In genomic region chr8:119423631-119424141, GRCm38 (mm10) we compare ENCODE assay signal across 7 mouse cellular contexts. TPM values are rescaled to one million over a fixed set of nuclear protein-coding genes. Genes with fewer than 3 reads are reported as not detected.
DNase-seq lines count a peak whose midpoint lies in the region; ATAC-seq and TF ChIP-seq lines count a peak whose summit lies in the region.

No protein-coding gene starts in this region.

- no peak overlapping the region for H3K9ac ChIP-seq in CH12.LX (ENCODE audit: insufficient read depth, low read depth)
- no peak overlapping the region for H3K9ac ChIP-seq in liver, embryonic 14.5 days (replicated peaks)

- dilution Hi-C loops in CH12.LX (cut with MboI; ENCODE audit: extremely low pct_ligation_motif_present, extremely low pct_unique_long_range_greater_than_20kb, low sequenced_read_pairs): no loop called here

- peak overlapping the region in 1 of 3 experiments; percentile 18 for H3K4me3 ChIP-seq in CH12.LX (replicated peaks in 1 of 3; ENCODE audit: low read depth in 2 of 3, low read length in 2 of 3, poor library complexity in 1 of 3)
- H3K4me3 ChIP-seq in liver, embryonic 14.5 days (ENCODE audit: insufficient read depth in 1 of 2, low read depth in 2 of 2, low read length in 2 of 2): 0 out of 4 replicates have a peak overlapping the region, but pooled peaks of 1 of the 2 experiments have one; percentile 1
- no peak overlapping the region; the same call in 1 of the 2 replicates for H3K4me3 ChIP-seq in spleen, adult 2 months (ENCODE audit: extremely low read depth, insufficient read depth, insufficient read length)

- intact Hi-C loops in heart, postnatal 25 days (cut with DNase I): no loop called here

- 20% methylated on average over 9 of the region's 9 CpGs for WGBS in liver, embryonic 14.5 days (ENCODE audit: insufficient replicate concordance)
- 8% methylated on average over 9 of the region's 9 CpGs for WGBS in spleen, adult 2 months

- in situ Hi-C loops in CH12.LX (cut with MboI; ENCODE audit: low pct_ligation_motif_present, low pct_unique_long_range_greater_than_20kb, low sequenced_read_pairs): no loop called here

- TF ChIP-seq EP300 in CH12.LX (IDR thresholded peaks at IDR 0.05; ENCODE audit: low read length): peak; percentile 86
- no peak for TF ChIP-seq EP300 in liver, embryonic 14.5 days (IDR thresholded peaks at IDR 0.05; ENCODE audit: low read depth)

- TF ChIP-seq CTCF in CH12.LX (conservative IDR thresholded peaks at IDR 0.05 in 1 of 2, IDR thresholded peaks at IDR 0.05 in 1 of 2; ENCODE audit: low read depth in 2 of 2, low read length in 2 of 2): no peak
- TF ChIP-seq CTCF in liver, embryonic 14.5 days (IDR thresholded peaks at IDR 0.05; ENCODE audit: low read depth): no peak
- no peak for TF ChIP-seq CTCF in spleen, adult 2 months (IDR thresholded peaks at IDR 0.05; ENCODE audit: extremely low read depth, insufficient read depth, insufficient read length, insufficient replicate concordance)

- TF ChIP-seq POLR2A in CH12.LX (IDR thresholded peaks at IDR 0.05; ENCODE audit: low read depth, low read length): peak; percentile 31; the same call in 1 of the 2 replicates
- no peak; the same call in 1 of the 2 replicates for TF ChIP-seq POLR2A in spleen, adult 2 months (IDR thresholded peaks at IDR 0.05; ENCODE audit: low read depth, low read length)

- no peaks in the 10 kb centered on the region for H3K27me3 ChIP-seq in CH12.LX (replicated peaks)
- H3K27me3 ChIP-seq in liver, embryonic 14.5 days (ENCODE audit: control insufficient read depth, insufficient read depth, low read length): no peaks in the 10 kb centered on the region
- no peaks in the 10 kb centered on the region for H3K27me3 ChIP-seq in spleen, adult 2 months (ENCODE audit: control insufficient read depth, insufficient read depth, low read length)

- no peaks in the 10 kb centered on the region for H3K9me3 ChIP-seq in CH12.LX (replicated peaks; ENCODE audit: low read length)
- no peaks in the 10 kb centered on the region for H3K9me3 ChIP-seq in liver, embryonic 14.5 days (ENCODE audit: control insufficient read depth, low read length)

- peaks cover 71 to 97% of the 10 kb centered on the region in 2 experiments for H3K4me1 ChIP-seq in CH12.LX (ENCODE audit: control insufficient read depth in 1 of 2, insufficient read depth in 2 of 2)
- peaks cover 0 to 16% of the 10 kb centered on the region in 2 experiments; a peak in 1 of 4 replicates for H3K4me1 ChIP-seq in liver, embryonic 14.5 days (replicated peaks; ENCODE audit: control insufficient read depth in 2 of 2, insufficient read depth in 2 of 2, low read length in 1 of 2)
- peaks cover 67% of the 10 kb centered on the region for H3K4me1 ChIP-seq in spleen, adult 2 months (ENCODE audit: control insufficient read depth, insufficient read depth, insufficient read length)

- no peak for TF ChIP-seq RAD21 in CH12.LX (IDR thresholded peaks at IDR 0.05; ENCODE audit: low read depth, low read length)

- no peaks in the 10 kb centered on the region for H3K36me3 ChIP-seq in CH12.LX (replicated peaks in 1 of 2; ENCODE audit: control insufficient read depth in 1 of 2, insufficient read depth in 1 of 2, low read length in 1 of 2)
- H3K36me3 ChIP-seq in liver, embryonic 14.5 days (replicated peaks; ENCODE audit: control insufficient read depth, insufficient read depth, low read depth): no peaks in the 10 kb centered on the region
- no peaks in the 10 kb centered on the region for H3K36me3 ChIP-seq in spleen, adult 2 months (ENCODE audit: control insufficient read depth, insufficient read depth, low read length)

- no peaks in the 10 kb centered on the region for H3K79me2 ChIP-seq in CH12.LX (replicated peaks; ENCODE audit: control insufficient read depth, extremely low read depth, insufficient read depth, poor library complexity, severe bottlenecking)

- peak overlapping the region; percentile 54 for H3K27ac ChIP-seq in CH12.LX (ENCODE audit: insufficient read depth, low read depth)
- no peak overlapping the region for H3K27ac ChIP-seq in liver, embryonic 14.5 days
- H3K27ac ChIP-seq in spleen, adult 2 months (ENCODE audit: insufficient read depth, low read length): peak overlapping the region; percentile 84

- peak; percentile 94 for DNase-seq in CH12.LX (ENCODE audit: extremely low read depth)
- peak; percentile 69 for DNase-seq in adrenal gland, adult 8-10 months
- peak; percentile 34 for DNase-seq in heart, postnatal 25 days (ENCODE audit: low spot score)
- no peak for DNase-seq in liver, embryonic 14.5 days (ENCODE audit: low read depth in 3 of 3, low spot score in 3 of 3)
- peak; percentile 86 to 97 for DNase-seq in spleen, adult 2 months (ENCODE audit: low read depth in 1 of 2, low spot score in 2 of 2)
- DNase-seq in right cerebral cortex, postnatal 14 days: no peak
- DNase-seq in layer of hippocampus, postnatal 14 days (ENCODE audit: low spot score in 2 of 2): no peak

- peak; percentile 27; the same call in 1 of the 2 replicates for ATAC-seq in liver, embryonic 14.5 days (ENCODE audit: insufficient read depth)

- H3K4me2 ChIP-seq in CH12.LX (ENCODE audit: insufficient read depth, low read depth, poor library complexity, severe bottlenecking): peak overlapping the region; percentile 13; the same call in 1 of the 2 replicates
- H3K4me2 ChIP-seq in liver, embryonic 14.5 days (ENCODE audit: low read depth): peak overlapping the region; percentile 23

TF ChIP-seq in CH12.LX, 34 proteins besides CTCF, POLR2A, EP300 and RAD21 (continues in another document):
- no peak for TF ChIP-seq E2F4 (IDR thresholded peaks at IDR 0.05; ENCODE audit: insufficient replicate concordance, low read depth, low read length)
- peak; percentile 95 for TF ChIP-seq TCF12 (IDR thresholded peaks at IDR 0.05; ENCODE audit: low read depth, low read length)
- peak; percentile 74 for TF ChIP-seq IRF4 (IDR thresholded peaks at IDR 0.05; ENCODE audit: low read depth, low read length)
- 0 out of 2 replicates have a peak, but pooled peaks have one; percentile 26 for TF ChIP-seq RCOR1 (conservative IDR thresholded peaks at IDR 0.05; ENCODE audit: low read depth, low read length)
- TF ChIP-seq MEF2A (IDR thresholded peaks at IDR 0.05; ENCODE audit: borderline replicate concordance, low read depth, low read length): peak; percentile 73
- TF ChIP-seq MAX (IDR thresholded peaks at IDR 0.05; ENCODE audit: low read length): peak; percentile 65
- no peak for TF ChIP-seq GABPA (IDR thresholded peaks at IDR 0.05; ENCODE audit: insufficient replicate concordance, low read depth, low read length)
- peak; percentile 54 for TF ChIP-seq JUND (conservative IDR thresholded peaks at IDR 0.05; ENCODE audit: low read depth, low read length)
- peak; percentile 34; the same call in 1 of the 2 replicates for TF ChIP-seq MAZ (IDR thresholded peaks at IDR 0.05; ENCODE audit: low read depth, low read length)
- TF ChIP-seq NELFE (IDR thresholded peaks at IDR 0.05; ENCODE audit: low read depth, low read length): peak; percentile 40; the same call in 1 of the 2 replicates
- no peak for TF ChIP-seq ZKSCAN1 (IDR thresholded peaks at IDR 0.05; ENCODE audit: borderline replicate concordance, low read depth, low read length)
- TF ChIP-seq ZNF384 (IDR thresholded peaks at IDR 0.05; ENCODE audit: low read depth, low read length): no peak
- no peak; the same call in 1 of the 2 replicates for TF ChIP-seq USF2 (conservative IDR thresholded peaks at IDR 0.05; ENCODE audit: low read depth, low read length)
- peak; percentile 90 for TF ChIP-seq BHLHE40 (IDR thresholded peaks at IDR 0.05; ENCODE audit: low read depth, low read length)
- TF ChIP-seq MYC (IDR thresholded peaks at IDR 0.05; ENCODE audit: low read depth, low read length): peak; percentile 71; the same call in 1 of the 2 replicates
- TF ChIP-seq POLR2AphosphoS2 (IDR thresholded peaks at IDR 0.05; ENCODE audit: low read depth, low read length): no peak
- TF ChIP-seq SIN3A (IDR thresholded peaks at IDR 0.05; ENCODE audit: low read length): peak; percentile 65; the same call in 1 of the 2 replicates
- TF ChIP-seq CHD2 (IDR thresholded peaks at IDR 0.05; ENCODE audit: low read length): peak; percentile 81
- peak; percentile 56; the same call in 1 of the 2 replicates for TF ChIP-seq ZMIZ1 (IDR thresholded peaks at IDR 0.05; ENCODE audit: low read depth, low read length)
- TF ChIP-seq JUN (IDR thresholded peaks at IDR 0.05; ENCODE audit: insufficient read depth, low read depth, low read length): peak; percentile 87

RNA-seq across cellular contexts. Expression of gene Osgin1, which starts 10.2 kb away (rescaled TPM):
- total RNA-seq in CH12.LX (2012; rRNA removed) (0.46 and 0.47 TPM in 2 replicates), CH12.LX (2014; rRNA removed) (0.12 and 0.15 TPM in 2 replicates)
- polyA plus RNA-seq in CH12.LX (2012; ENCODE audit: insufficient read length, low read depth): 2.9 and 3.0 TPM in 2 replicates
- 100 to 1,000 TPM in 3 of 4 experiments, 10 to 100 TPM in 1; 77.7 to 149 (median 123) TPM for total RNA-seq in adrenal gland, adult 8-10 months (2022)
- total RNA-seq in heart, postnatal 25 days (2021): 1 to 10 TPM; 3.1 to 5.5 TPM
- polyA plus RNA-seq in liver, embryonic 14.5 days (2012; rRNA removed): 18.8 and 23.0 TPM in 2 replicates
- polyA plus RNA-seq in liver, embryonic 14.5 days (2014; fragmentation: Nextera tagmentation; extraction: Ambion mirVana): 16.0 and 17.0 TPM in 2 replicates
- 15.6 and 20.7 TPM in 2 replicates for polyA plus RNA-seq in spleen, adult 2 months (2012; rRNA removed)
- total RNA-seq in layer of hippocampus, postnatal 14 days (2021): 1 to 10 TPM in 1 of 2 experiments, under 1 TPM in 1; 0.19 to 1.2 TPM

RNA-seq across cellular contexts. Expression of gene Necab2, which starts 22.8 kb away (rescaled TPM):
- total RNA-seq in CH12.LX (2012; rRNA removed) (not detected in 2 replicates), CH12.LX (2014; rRNA removed) (not detected in 2 replicates)
- polyA plus RNA-seq in CH12.LX (2012; ENCODE audit: insufficient read length, low read depth): not detected in 2 replicates
- total RNA-seq in adrenal gland, adult 8-10 months (2022): 10 to 100 TPM in 3 of 4 experiments, 1 to 10 TPM in 1; 9.9 to 13.7 (median 11.9) TPM
- total RNA-seq in heart, postnatal 25 days (2021): not detected
- 0.06 and 0.14 TPM in 2 replicates for polyA plus RNA-seq in liver, embryonic 14.5 days (2012; rRNA removed)
- polyA plus RNA-seq in liver, embryonic 14.5 days (2014; fragmentation: Nextera tagmentation; extraction: Ambion mirVana): not detected in 2 replicates
- polyA plus RNA-seq in spleen, adult 2 months (2012; rRNA removed): 0.23 and 0.27 TPM in 2 replicates
- total RNA-seq in layer of hippocampus, postnatal 14 days (2021): 100 to 1,000 TPM; 126 to 129 TPM

RNA-seq across cellular contexts. Expression of gene Mlycd, which starts 29.0 kb away (rescaled TPM):
- 8.7 and 12.3 TPM in 2 replicates for total RNA-seq in CH12.LX (2012; rRNA removed)
- total RNA-seq in CH12.LX (2014; rRNA removed): 4.5 and 5.1 TPM in 2 replicates
- polyA plus RNA-seq in CH12.LX (2012; ENCODE audit: insufficient read length, low read depth): 4.2 and 4.4 TPM in 2 replicates
- total RNA-seq in adrenal gland, adult 8-10 months (2022): 10 to 100 TPM; 46.6 to 60.5 (median 54.6) TPM
- 100 to 1,000 TPM; 109 to 111 TPM for total RNA-seq in heart, postnatal 25 days (2021)
- 6.0 and 6.4 TPM in 2 replicates for polyA plus RNA-seq in liver, embryonic 14.5 days (2012; rRNA removed)
- 8.1 and 9.6 TPM in 2 replicates for polyA plus RNA-seq in liver, embryonic 14.5 days (2014; fragmentation: Nextera tagmentation; extraction: Ambion mirVana)
- polyA plus RNA-seq in spleen, adult 2 months (2012; rRNA removed): 17.8 and 23.6 TPM in 2 replicates
- total RNA-seq in layer of hippocampus, postnatal 14 days (2021): 10 to 100 TPM; 24.1 to 27.0 TPM

Comparison
In these comparisons a context has a peak if more than half of its experiments do, and no peak if none do; other contexts are left out.
1. DNase-seq: peak in CH12.LX (single experiment), adrenal gland, adult 8-10 months (single experiment), heart, postnatal 25 days (single experiment) and spleen, adult 2 months (2 of 2); none in liver, embryonic 14.5 days (0 of 3), right cerebral cortex, postnatal 14 days (single experiment) and layer of hippocampus, postnatal 14 days (0 of 2).
2. RNA of gene Osgin1, which starts 10.2 kb away (total RNA-seq): 77.7 to 149 TPM in adrenal gland, adult 8-10 months; 3.1 to 5.5 TPM in heart, postnatal 25 days, 0.19 to 1.2 TPM in layer of hippocampus, postnatal 14 days and 0.12 to 0.47 TPM in CH12.LX; every median in the first group is over 10 times any median in the second.
3. RNA of gene Necab2, which starts 22.8 kb away (total RNA-seq): 126 to 129 TPM in layer of hippocampus, postnatal 14 days and 9.9 to 13.7 TPM in adrenal gland, adult 8-10 months; not detected in heart, postnatal 25 days and not detected in CH12.LX; every median in the first group is over 10 times any median in the second.